Mouse (Mus musculus): ENCODE measurements around the gene Ppp1r2. TPM values are rescaled to one million over a fixed set of nuclear protein-coding genes. Genes with fewer than 3 reads are reported as not detected.

Gene Ppp1r2
- polyA plus RNA-seq, 1 experiment = 67.2 TPM

GRCm38 (mm10) chr16:31240569-31240968 is 34.5 kb downstream of the Ppp1r2 start:
- Histone ChIP-seq H3K27ac (ENCODE audit: insufficient read depth, low read length) (no peak overlapping the region), H3K4me1 (ENCODE audit: control insufficient read depth, insufficient read depth, low read length) (peaks cover 7% of the 10 kb centered on the region), H3K4me3 (replicated peaks; ENCODE audit: insufficient read depth, low read depth, low read length) (no peak overlapping the region), H3K27me3 (ENCODE audit: control insufficient read depth, insufficient read depth, low read length) (no peaks in the 10 kb centered on the region)
- TF ChIP-seq POLR2A (IDR thresholded peaks at IDR 0.05; ENCODE audit: borderline replicate concordance, insufficient read depth, low read length) (no peak), CTCF (IDR thresholded peaks at IDR 0.05; ENCODE audit: borderline replicate concordance, insufficient read depth, low read depth, low read length) (no peak)
- WGBS = 97% methylated on average over 8 of the region's 8 CpGs
- DNase-seq = no peak

GRCm38 (mm10) chr16:31238281-31238680 is 36.8 kb downstream of the Ppp1r2 start:
- Histone ChIP-seq H3K27ac (ENCODE audit: insufficient read depth, low read length) (no peak overlapping the region), H3K4me1 (ENCODE audit: control insufficient read depth, insufficient read depth, low read length) (peaks cover 7% of the 10 kb centered on the region), H3K4me3 (replicated peaks; ENCODE audit: insufficient read depth, low read depth, low read length) (no peak overlapping the region), H3K27me3 (ENCODE audit: control insufficient read depth, insufficient read depth, low read length) (no peaks in the 10 kb centered on the region)
- TF ChIP-seq CTCF (IDR thresholded peaks at IDR 0.05; ENCODE audit: borderline replicate concordance, insufficient read depth, low read depth, low read length) = no peak
- TF ChIP-seq POLR2A (IDR thresholded peaks at IDR 0.05; ENCODE audit: borderline replicate concordance, insufficient read depth, low read length) = no peak
- no peak for DNase-seq
- 74% methylated on average over 5 of the region's 5 CpGs for WGBS

- DNase-seq = no peak
- H3K4me1 ChIP-seq (ENCODE audit: control insufficient read depth, insufficient read depth, low read length) = peaks cover 4% of the 10 kb centered on the region; the same call in 1 of the 2 replicates
- H3K27ac ChIP-seq (ENCODE audit: insufficient read depth, low read length) = no peak overlapping the region
- TF ChIP-seq POLR2A (IDR thresholded peaks at IDR 0.05; ENCODE audit: borderline replicate concordance, insufficient read depth, low read length) (no peak), CTCF (IDR thresholded peaks at IDR 0.05; ENCODE audit: borderline replicate concordance, insufficient read depth, low read depth, low read length) (no peak)
- H3K27me3 ChIP-seq (ENCODE audit: control insufficient read depth, insufficient read depth, low read length) = no peaks in the 10 kb centered on the region
- no peak overlapping the region for H3K4me3 ChIP-seq (replicated peaks; ENCODE audit: insufficient read depth, low read depth, low read length)
- WGBS = 33% methylated on average over 17 of the region's 18 CpGs
Measured at GRCm38 (mm10) chr16:31235457-31236310, 39.4 kb downstream of the Ppp1r2 start.

- Histone ChIP-seq H3K27ac (ENCODE audit: insufficient read depth, low read length) (no peak overlapping the region), H3K27me3 (ENCODE audit: control insufficient read depth, insufficient read depth, low read length) (no peaks in the 10 kb centered on the region), H3K4me1 (ENCODE audit: control insufficient read depth, insufficient read depth, low read length) (peaks cover 4% of the 10 kb centered on the region; the same call in 1 of the 2 replicates), H3K4me3 (replicated peaks; ENCODE audit: insufficient read depth, low read depth, low read length) (no peak overlapping the region)
- 92% methylated on average over 12 of the region's 12 CpGs for WGBS
- no peak for DNase-seq
- TF ChIP-seq POLR2A (IDR thresholded peaks at IDR 0.05; ENCODE audit: borderline replicate concordance, insufficient read depth, low read length) = no peak
- no peak for TF ChIP-seq CTCF (IDR thresholded peaks at IDR 0.05; ENCODE audit: borderline replicate concordance, insufficient read depth, low read depth, low read length)
Measured at GRCm38 (mm10) chr16:31234808-31235456, 40.1 kb downstream of the Ppp1r2 start.

- TF ChIP-seq POLR2A (IDR thresholded peaks at IDR 0.05; ENCODE audit: borderline replicate concordance, insufficient read depth, low read length) = no peak
- TF ChIP-seq CTCF (IDR thresholded peaks at IDR 0.05; ENCODE audit: borderline replicate concordance, insufficient read depth, low read depth, low read length) = no peak
- H3K4me1 ChIP-seq (ENCODE audit: control insufficient read depth, insufficient read depth, low read length) = peaks cover 4% of the 10 kb centered on the region; the same call in 1 of the 2 replicates
- no peaks in the 10 kb centered on the region for H3K27me3 ChIP-seq (ENCODE audit: control insufficient read depth, insufficient read depth, low read length)
- no peak overlapping the region for H3K4me3 ChIP-seq (replicated peaks; ENCODE audit: insufficient read depth, low read depth, low read length)
- WGBS = 68% methylated on average over 3 of the region's 3 CpGs
- DNase-seq = no peak
- no peak overlapping the region for H3K27ac ChIP-seq (ENCODE audit: insufficient read depth, low read length)
Measured at GRCm38 (mm10) chr16:31234356-31234755, 40.7 kb downstream of the Ppp1r2 start.

- DNase-seq = peak in 1 of 2 experiments; percentile 15
- Histone ChIP-seq H3K27ac (ENCODE audit: insufficient read depth, low read length) (no peak overlapping the region), H3K27me3 (ENCODE audit: control insufficient read depth, insufficient read depth, low read length) (no peaks in the 10 kb centered on the region), H3K4me1 (ENCODE audit: control insufficient read depth, insufficient read depth, low read length) (peaks cover 4% of the 10 kb centered on the region; the same call in 1 of the 2 replicates), H3K4me3 (replicated peaks; ENCODE audit: insufficient read depth, low read depth, low read length) (no peak overlapping the region)
- TF ChIP-seq CTCF (IDR thresholded peaks at IDR 0.05; ENCODE audit: borderline replicate concordance, insufficient read depth, low read depth, low read length) (no peak), POLR2A (IDR thresholded peaks at IDR 0.05; ENCODE audit: borderline replicate concordance, insufficient read depth, low read length) (no peak)
- WGBS = 30% methylated on average over 20 of the region's 20 CpGs
Measured at GRCm38 (mm10) chr16:31233541-31234339, 41.3 kb downstream of the Ppp1r2 start.

- TF ChIP-seq POLR2A (IDR thresholded peaks at IDR 0.05; ENCODE audit: borderline replicate concordance, insufficient read depth, low read length) = no peak
- no peak for TF ChIP-seq CTCF (IDR thresholded peaks at IDR 0.05; ENCODE audit: borderline replicate concordance, insufficient read depth, low read depth, low read length)
- Histone ChIP-seq H3K4me1 (ENCODE audit: control insufficient read depth, insufficient read depth, low read length) (peaks cover 4% of the 10 kb centered on the region; the same call in 1 of the 2 replicates), H3K27me3 (ENCODE audit: control insufficient read depth, insufficient read depth, low read length) (no peaks in the 10 kb centered on the region), H3K4me3 (replicated peaks; ENCODE audit: insufficient read depth, low read depth, low read length) (no peak overlapping the region), H3K27ac (ENCODE audit: insufficient read depth, low read length) (no peak overlapping the region)
- WGBS = 27% methylated on average over 4 of the region's 4 CpGs
- no peak for DNase-seq
Measured at GRCm38 (mm10) chr16:31233167-31233498, 41.9 kb downstream of the Ppp1r2 start.

All from cerebellum, adult 2 months (tissue).